Mouse (Mus musculus) heart, embryonic 13.5 days (tissue): ENCODE results near the gene Slc25a30. TPM values are rescaled to one million over a fixed set of nuclear protein-coding genes. Genes with fewer than 3 reads are reported as not detected.

ENCODE experiments used
- ATAC-seq: fragments of 200-750 bp; cut with Nextera tagmentation; 2 replicates; pipeline ENCODE4 v1.8.0; 2017; ENCODE audit warnings: moderate TSS enrichment; ENCODE audit not compliant: insufficient number of reproducible peaks, low FRiP score, low TSS enrichment; ENCODE audit errors: extremely low read depth
- H3K27ac ChIP-seq: fragments of 300-500 bp; sonication (generic); replicated peaks from 2 replicates; pipeline ENCODE4 v1.5.1; 2015; ENCODE audit warnings: moderate library complexity, mild to moderate bottlenecking, inconsistent platforms
- H3K27me3 ChIP-seq: fragments of 300-500 bp; sonication (generic); replicated peaks from 2 replicates; pipeline ENCODE4 v1.6.1; 2015; ENCODE audit warnings: mild to moderate bottlenecking, inconsistent platforms
- H3K36me3 ChIP-seq: fragments of 300-500 bp; sonication (generic); 2 replicates; pipeline ENCODE4 v1.6.1; 2015; ENCODE audit warnings: mild to moderate bottlenecking, inconsistent platforms
- H3K4me1 ChIP-seq: fragments of 300-500 bp; sonication (generic); 2 replicates; pipeline ENCODE4 v1.6.1; 2015; ENCODE audit warnings: inconsistent platforms
- H3K4me2 ChIP-seq: fragments of 300-500 bp; sonication (generic); 2 replicates; pipeline ENCODE4 v1.6.1; 2015; ENCODE audit warnings: inconsistent platforms, mild to moderate bottlenecking, moderate library complexity
- H3K4me3 ChIP-seq: fragments of 300-500 bp; sonication (generic); 2 replicates; pipeline ENCODE4 v1.5.1; 2015; ENCODE audit warnings: moderate library complexity, mild to moderate bottlenecking, inconsistent platforms
- H3K9ac ChIP-seq: fragments of 300-500 bp; sonication (generic); 2 replicates; pipeline ENCODE4 v1.6.1; 2015; ENCODE audit warnings: inconsistent platforms, mild to moderate bottlenecking, moderate library complexity
- H3K9me3 ChIP-seq: fragments of 300-500 bp; sonication (generic); 2 replicates; pipeline ENCODE4 v1.6.1; 2016; ENCODE audit warnings: inconsistent platforms
- WGBS: fragments of 180-500 bp; shearing (Covaris S2); methylation state at CpG from one replicate; pipeline ENCODE4 v1.1.7; 2015; ENCODE audit warnings: mixed read lengths; 5-methylcytosine and 5-hydroxymethylcytosine counted together
- polyA plus RNA-seq: library from polyadenylated mRNA; unstranded; fragments of >200 nt; fragmentation: Nextera tagmentation; extraction: Ambion mirVana; gene quantifications from 2 replicates; pipeline ENCODE4 v1.2.1, GENCODE M21; 2015

Slc25a30 gene
- polyA plus RNA-seq, 1 experiment from 2014 or later, result 4.8 TPM

DNA sequence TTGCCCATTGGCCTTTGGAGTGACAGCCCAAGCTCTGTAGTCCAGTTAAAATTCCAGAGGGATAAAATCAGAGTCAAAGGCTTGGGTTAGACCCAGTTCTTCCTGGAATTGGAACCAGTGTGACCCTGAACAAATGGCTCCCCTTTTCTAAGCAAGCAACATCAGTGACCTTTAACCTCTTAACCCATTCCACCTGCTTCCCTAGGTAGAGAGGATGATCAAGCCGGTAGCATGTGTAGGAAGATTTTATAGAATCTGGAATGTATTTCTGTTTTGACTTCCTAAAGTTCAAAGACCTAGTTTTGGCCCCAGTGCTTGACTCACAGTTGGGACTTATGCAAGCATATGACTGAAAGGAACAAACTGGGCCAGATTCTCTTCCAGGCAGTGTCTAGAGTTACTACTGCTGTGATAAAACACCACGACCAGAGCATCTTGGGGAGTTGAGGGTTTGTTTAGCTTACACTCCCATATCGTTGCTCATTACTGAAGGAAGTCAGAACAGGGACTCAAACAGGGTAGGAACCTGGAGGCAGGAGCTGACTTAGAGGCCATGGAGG, 40.1 kb upstream of the Slc25a30 start:
- Histone ChIP-seq H3K27ac (no peak overlapping the region), H3K36me3 (no peaks in the 10 kb centered on the region), H3K4me3 (no peak overlapping the region), H3K9me3 (no peaks in the 10 kb centered on the region), H3K27me3 (peaks cover 8% of the 10 kb centered on the region), H3K4me1 (peaks cover 18% of the 10 kb centered on the region), H3K4me2 (no peak overlapping the region), H3K9ac (no peak overlapping the region)
- no peak for ATAC-seq
- 71% methylated on average over 3 of the region's 3 CpGs for WGBS

DNA sequence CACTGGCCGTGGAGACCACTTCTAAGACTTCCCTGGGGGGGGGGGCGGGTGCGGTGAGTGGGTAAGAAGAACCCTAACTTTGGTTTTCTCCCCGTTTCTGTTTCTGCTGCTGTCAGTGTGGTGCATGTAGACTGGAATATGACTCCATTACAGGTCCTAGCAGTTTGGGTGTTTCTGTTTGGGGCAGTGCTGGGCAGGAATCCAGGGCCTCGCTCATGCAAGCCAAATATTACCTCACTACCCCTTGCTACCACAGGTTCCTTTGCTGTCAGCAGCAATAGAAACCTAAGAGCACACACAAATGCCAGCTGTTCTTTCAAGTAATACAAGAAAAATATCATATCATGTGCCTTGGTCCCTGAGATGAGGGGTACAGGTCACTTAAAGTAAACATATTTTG, 33.2 kb upstream of the Slc25a30 start:
- 74% methylated on average over 5 of the region's 5 CpGs for WGBS
- Histone ChIP-seq H3K27ac (no peak overlapping the region), H3K27me3 (no peaks in the 10 kb centered on the region), H3K9ac (no peak overlapping the region), H3K4me3 (no peak overlapping the region), H3K36me3 (no peaks in the 10 kb centered on the region), H3K9me3 (no peaks in the 10 kb centered on the region), H3K4me1 (no peaks in the 10 kb centered on the region), H3K4me2 (no peak overlapping the region)
- ATAC-seq, result no peak

DNA sequence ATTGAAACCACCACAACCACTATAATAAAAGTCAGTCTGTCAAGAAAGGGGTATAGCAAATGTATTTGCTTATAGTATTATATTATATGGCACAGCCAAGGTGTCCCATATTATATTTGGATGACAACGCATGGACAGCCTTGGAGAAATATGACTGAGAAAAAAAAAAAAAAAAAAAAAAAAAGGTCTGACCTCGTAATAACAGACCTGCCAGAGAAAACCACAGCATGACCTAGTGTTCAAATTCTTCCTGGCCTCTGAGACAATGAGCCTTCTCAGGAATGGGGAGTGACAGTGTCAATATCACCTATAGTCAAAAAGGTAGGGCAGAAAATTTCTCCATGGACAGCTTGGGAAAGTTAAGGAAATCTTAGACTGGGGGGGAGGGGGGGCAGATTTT, 32.5 kb upstream of the Slc25a30 start:
- no peak overlapping the region for H3K9ac ChIP-seq
- H3K9me3 ChIP-seq, result no peaks in the 10 kb centered on the region
- no peaks in the 10 kb centered on the region for H3K27me3 ChIP-seq
- no peak overlapping the region for H3K4me3 ChIP-seq
- no peak for ATAC-seq
- H3K4me2 ChIP-seq, result no peak overlapping the region
- no peaks in the 10 kb centered on the region for H3K4me1 ChIP-seq
- 83% methylated on average over 2 of the region's 2 CpGs for WGBS
- no peaks in the 10 kb centered on the region for H3K36me3 ChIP-seq
- no peak overlapping the region for H3K27ac ChIP-seq

DNA sequence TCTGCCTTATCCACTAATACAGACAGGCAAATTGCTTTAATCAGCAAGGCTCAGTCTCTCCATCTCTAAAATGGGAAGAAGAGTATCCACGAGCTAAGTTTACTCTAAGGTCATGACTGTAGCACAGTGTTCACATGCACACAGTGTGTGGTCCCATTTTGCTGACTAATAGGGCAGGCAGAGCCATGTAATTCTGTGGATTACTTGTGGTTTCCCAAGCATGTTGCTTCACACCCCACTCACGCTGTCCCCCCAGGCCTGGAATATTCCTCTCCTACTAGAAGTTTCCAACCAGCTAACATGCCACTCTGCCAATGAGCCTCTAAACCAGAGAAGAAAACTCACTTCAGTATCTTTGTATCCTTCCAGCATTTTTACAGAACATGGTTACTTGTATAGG, 31.7 kb upstream of the Slc25a30 start:
- Histone ChIP-seq H3K9me3 (no peaks in the 10 kb centered on the region), H3K9ac (no peak overlapping the region), H3K36me3 (no peaks in the 10 kb centered on the region), H3K27ac (no peak overlapping the region), H3K4me2 (no peak overlapping the region), H3K4me3 (no peak overlapping the region), H3K4me1 (no peaks in the 10 kb centered on the region), H3K27me3 (no peaks in the 10 kb centered on the region)
- ATAC-seq, result no peak
- 81% methylated on average over 2 of the region's 2 CpGs for WGBS

DNA sequence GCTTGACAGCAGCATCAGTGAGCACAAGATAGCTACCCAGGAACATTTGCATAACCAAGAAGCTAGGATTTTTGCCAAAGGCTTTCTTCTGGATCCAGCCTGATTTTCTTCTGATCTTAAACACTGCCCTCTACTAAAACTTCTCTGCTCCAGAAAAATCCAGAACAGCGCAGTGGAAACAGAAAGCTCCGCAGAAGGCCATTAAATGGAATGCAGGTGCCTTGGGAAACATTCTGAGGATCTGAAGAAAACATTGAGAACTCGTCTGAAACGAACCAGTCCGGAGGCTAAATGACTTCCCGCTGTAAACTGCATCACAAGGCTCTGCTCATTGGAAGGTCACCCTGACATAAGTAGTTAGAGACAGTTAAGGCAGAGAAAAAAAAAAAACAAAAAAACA, 23.1 kb upstream of the Slc25a30 start:
- Histone ChIP-seq H3K9ac (no peak overlapping the region), H3K4me1 (peaks cover 13% of the 10 kb centered on the region), H3K27ac (no peak overlapping the region), H3K4me2 (no peak overlapping the region), H3K9me3 (no peaks in the 10 kb centered on the region), H3K27me3 (no peaks in the 10 kb centered on the region), H3K36me3 (no peaks in the 10 kb centered on the region), H3K4me3 (no peak overlapping the region)
- 73% methylated on average over 6 of the region's 6 CpGs for WGBS
- ATAC-seq, result no peak

DNA sequence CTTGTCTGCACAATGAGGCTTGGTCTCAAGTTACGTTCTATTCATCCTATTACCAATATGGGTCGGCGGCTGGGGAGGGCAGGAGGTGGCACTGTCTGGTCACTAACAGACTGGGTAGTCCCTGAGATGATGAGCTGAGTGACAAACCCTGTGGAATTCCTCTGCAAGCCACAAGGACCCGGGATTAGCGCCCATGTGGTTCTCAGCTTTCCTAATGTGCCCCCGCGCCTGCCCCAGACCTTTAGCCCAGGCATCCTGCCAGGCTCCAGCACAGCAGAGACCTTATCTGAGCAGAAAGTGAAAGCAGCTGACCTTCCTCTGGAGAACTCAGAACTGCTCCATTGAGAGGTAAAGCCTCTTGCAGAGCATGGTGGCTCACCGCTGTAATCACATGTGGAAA, 21.0 kb upstream of the Slc25a30 start:
- Histone ChIP-seq H3K4me2 (peak overlapping the region; percentile 23), H3K27me3 (no peaks in the 10 kb centered on the region), H3K4me1 (peaks cover 27% of the 10 kb centered on the region), H3K9me3 (no peaks in the 10 kb centered on the region), H3K36me3 (no peaks in the 10 kb centered on the region), H3K9ac (peak overlapping the region; percentile 35; the same call in 1 of the 2 replicates), H3K27ac (peak overlapping the region; percentile 45), H3K4me3 (no peak overlapping the region)
- 39% methylated on average over 8 of the region's 8 CpGs for WGBS
- no peak for ATAC-seq

DNA sequence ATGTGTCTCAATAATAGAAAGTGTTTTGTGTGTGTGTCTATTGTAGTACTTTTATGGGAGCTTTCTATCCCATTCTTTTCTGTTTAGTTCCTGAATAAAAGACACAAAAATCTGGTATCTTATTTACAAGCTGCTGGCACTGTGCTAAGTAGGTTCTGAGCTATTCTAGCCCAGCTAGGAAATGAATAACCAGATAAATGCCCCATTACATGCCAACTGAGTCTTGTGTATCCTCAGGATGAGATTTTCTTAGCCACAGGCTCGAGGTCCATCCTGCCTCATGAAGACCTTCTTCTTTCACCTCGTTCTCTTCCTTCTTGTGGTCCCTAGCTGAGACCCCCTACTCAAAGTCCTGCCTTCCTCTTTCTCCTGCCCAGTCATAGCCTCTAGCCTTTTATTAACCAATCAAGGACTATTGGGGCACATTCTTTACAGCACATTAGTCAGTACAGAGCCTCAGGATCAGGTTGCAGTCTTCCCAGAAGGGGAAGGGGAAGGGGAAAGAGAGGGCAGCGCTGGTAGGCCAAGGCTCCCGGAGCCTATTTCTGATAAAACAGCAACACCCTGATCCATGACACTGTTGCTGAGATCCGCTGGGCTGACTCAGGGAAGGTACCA, 11.0 kb upstream of the Slc25a30 start:
- Histone ChIP-seq H3K4me3 (no peak overlapping the region), H3K9ac (no peak overlapping the region), H3K4me1 (peaks cover 6% of the 10 kb centered on the region), H3K27me3 (no peaks in the 10 kb centered on the region), H3K9me3 (no peaks in the 10 kb centered on the region), H3K4me2 (no peak overlapping the region), H3K27ac (no peak overlapping the region), H3K36me3 (no peaks in the 10 kb centered on the region)
- 47% methylated on average over 5 of the region's 5 CpGs for WGBS
- ATAC-seq, result no peak

DNA sequence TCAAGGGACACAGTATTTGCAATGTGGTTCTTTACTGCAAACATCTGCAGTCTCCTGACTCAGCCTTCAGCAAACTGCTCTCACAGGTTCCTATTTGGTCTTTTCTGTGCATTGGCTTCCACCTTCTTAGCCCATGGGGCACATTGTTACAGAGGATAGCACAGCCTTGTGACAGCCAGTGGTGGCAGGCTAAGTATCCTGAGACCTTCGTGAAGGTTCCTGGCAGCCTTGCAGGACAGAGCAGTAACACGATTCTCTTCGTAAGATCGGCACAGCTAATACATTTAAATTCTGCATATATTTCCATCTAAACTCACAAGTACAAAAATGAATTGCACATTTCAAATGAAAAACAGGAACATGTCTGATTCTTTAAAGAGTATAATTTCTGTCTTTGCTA, 9.1 kb upstream of the Slc25a30 start:
- 81% methylated on average over 4 of the region's 4 CpGs for WGBS
- Histone ChIP-seq H3K27me3 (no peaks in the 10 kb centered on the region), H3K9ac (no peak overlapping the region), H3K27ac (no peak overlapping the region), H3K4me1 (no peaks in the 10 kb centered on the region), H3K4me3 (no peak overlapping the region), H3K9me3 (no peaks in the 10 kb centered on the region), H3K36me3 (no peaks in the 10 kb centered on the region), H3K4me2 (no peak overlapping the region)
- ATAC-seq, result no peak

DNA sequence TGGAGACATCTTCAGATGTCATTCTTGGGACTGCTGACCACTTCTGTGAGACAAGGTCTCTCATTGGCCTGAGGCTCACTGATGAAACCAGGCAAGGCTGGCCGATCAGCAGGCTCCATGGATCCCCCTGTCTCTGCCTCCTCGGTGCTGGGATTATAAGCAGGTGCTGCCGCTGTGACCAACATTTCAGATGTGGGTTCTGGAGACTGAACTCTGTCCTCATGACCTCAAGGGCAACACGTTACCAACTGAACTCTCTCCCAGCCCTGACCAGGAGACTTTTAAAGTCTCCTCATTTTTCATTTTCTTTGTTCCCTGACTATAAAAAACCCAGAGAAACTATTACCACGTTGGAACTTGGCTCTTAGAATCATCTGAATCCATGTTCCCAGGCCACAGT, 7.9 kb upstream of the Slc25a30 start:
- no peak overlapping the region for H3K9ac ChIP-seq
- no peaks in the 10 kb centered on the region for H3K36me3 ChIP-seq
- ATAC-seq, result no peak
- no peak overlapping the region for H3K4me2 ChIP-seq
- no peaks in the 10 kb centered on the region for H3K4me1 ChIP-seq
- H3K9me3 ChIP-seq, result no peaks in the 10 kb centered on the region
- H3K27ac ChIP-seq, result no peak overlapping the region
- H3K27me3 ChIP-seq, result no peaks in the 10 kb centered on the region
- H3K4me3 ChIP-seq, result no peak overlapping the region
- 77% methylated on average over 5 of the region's 5 CpGs for WGBS

DNA sequence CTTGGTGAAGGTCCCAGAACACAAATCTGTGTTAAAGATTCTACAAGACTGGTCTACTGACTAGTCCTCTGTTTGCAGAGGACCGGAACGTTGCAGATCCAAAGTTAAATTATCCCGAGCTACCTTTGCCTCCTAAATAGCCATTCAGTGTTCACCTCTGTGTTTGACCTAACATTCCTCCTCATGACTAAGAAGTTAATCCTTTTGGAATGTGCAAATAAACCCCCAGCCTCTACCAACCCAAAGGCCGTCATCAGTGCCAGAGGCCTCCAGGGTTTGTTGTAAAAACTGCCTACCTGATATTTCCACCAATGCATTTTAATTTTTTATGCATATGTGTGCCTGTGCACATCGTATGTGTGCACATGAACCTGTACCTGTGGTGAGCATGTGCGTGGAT, 7.5 kb upstream of the Slc25a30 start:
- ATAC-seq, result no peak
- H3K4me1 ChIP-seq, result 0 out of 2 replicates have a peak, but pooled peaks cover 3% of the 10 kb centered on the region
- H3K9ac ChIP-seq, result no peak overlapping the region
- no peak overlapping the region for H3K27ac ChIP-seq
- 72% methylated on average over 6 of the region's 6 CpGs for WGBS
- no peaks in the 10 kb centered on the region for H3K9me3 ChIP-seq
- no peak overlapping the region for H3K4me2 ChIP-seq
- H3K4me3 ChIP-seq, result no peak overlapping the region
- H3K36me3 ChIP-seq, result no peaks in the 10 kb centered on the region
- H3K27me3 ChIP-seq, result no peaks in the 10 kb centered on the region

DNA sequence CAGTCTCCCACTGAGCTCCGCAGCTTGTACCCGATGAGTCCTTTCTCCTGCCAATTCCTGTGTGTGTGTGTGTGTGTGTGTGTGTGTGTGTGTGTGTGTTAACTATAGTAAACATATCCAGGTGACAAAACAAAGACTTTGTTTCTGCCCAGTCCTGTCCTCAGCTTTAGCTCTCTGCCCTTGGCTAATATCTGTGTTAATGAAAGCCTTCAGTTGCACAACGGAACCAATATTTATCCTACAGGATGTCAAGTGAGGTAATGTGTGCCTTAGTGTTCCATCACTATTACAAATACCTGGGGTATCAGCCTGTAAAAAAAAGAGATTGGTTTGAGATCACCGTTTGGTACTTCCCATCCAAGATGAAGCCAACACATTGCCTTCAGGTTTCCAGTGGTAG, 6.3 kb upstream of the Slc25a30 start:
- 0 out of 2 replicates have a peak, but pooled peaks cover 6% of the 10 kb centered on the region for H3K4me1 ChIP-seq
- no peaks in the 10 kb centered on the region for H3K27me3 ChIP-seq
- no peaks in the 10 kb centered on the region for H3K36me3 ChIP-seq
- no peak for ATAC-seq
- H3K4me3 ChIP-seq, result no peak overlapping the region
- no peak overlapping the region for H3K4me2 ChIP-seq
- no peak overlapping the region for H3K9ac ChIP-seq
- 81% methylated on average over 4 of the region's 4 CpGs for WGBS
- no peak overlapping the region for H3K27ac ChIP-seq
- no peaks in the 10 kb centered on the region for H3K9me3 ChIP-seq

DNA sequence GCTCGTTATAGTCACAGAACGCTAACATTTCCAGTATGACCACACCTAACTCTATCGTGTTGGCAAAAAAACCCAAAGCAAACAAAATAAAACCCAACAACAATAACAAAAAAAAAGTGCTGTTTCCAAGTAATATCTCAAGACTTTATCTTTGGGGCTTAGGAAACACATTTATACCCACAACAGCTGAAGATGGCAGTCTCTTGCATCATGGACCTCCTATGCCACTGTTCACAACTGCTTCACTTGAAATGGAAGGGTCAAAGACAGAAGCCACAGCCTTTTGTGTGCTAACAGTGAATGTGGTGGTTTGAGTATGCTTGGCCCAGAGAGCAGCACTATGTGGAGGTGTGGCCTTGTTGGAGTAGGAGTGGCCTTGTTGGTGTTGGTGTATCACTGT, 4.5 kb upstream of the Slc25a30 start:
- Histone ChIP-seq H3K27me3 (no peaks in the 10 kb centered on the region), H3K36me3 (no peaks in the 10 kb centered on the region), H3K4me1 (peaks cover 12% of the 10 kb centered on the region), H3K4me3 (no peak overlapping the region), H3K9ac (no peak overlapping the region), H3K27ac (no peak overlapping the region), H3K4me2 (no peak overlapping the region), H3K9me3 (no peaks in the 10 kb centered on the region)
- ATAC-seq, result no peak
- 76% methylated on average over 3 of the region's 3 CpGs for WGBS
